Mouse (Mus musculus) liver (tissue): ENCODE results near the gene Slc13a1.

Source experiments
- DNase-seq: peaks from one replicate; pipeline ENCODE4 v3.0.0-alpha.2; 2020; ENCODE audit warnings: mixed read lengths

The Slc13a1 gene

GRCm38 (mm10) chr6:24072804-24073203 is 95.1 kb downstream of the Slc13a1 start:
- no peak for DNase-seq

- DNase-seq: no peak
These were observed 108.1 kb downstream of the Slc13a1 start for GRCm38 (mm10) chr6:24059754-24060153.

GRCm38 (mm10) chr6:24055086-24055485 is 112.8 kb downstream of the Slc13a1 start:
- no peak for DNase-seq

- DNase-seq: no peak
These were observed 113.7 kb downstream of the Slc13a1 start for GRCm38 (mm10) chr6:24054086-24054710.

- DNase-seq: no peak
These were observed 120.7 kb downstream of the Slc13a1 start for GRCm38 (mm10) chr6:24047014-24047770.

- DNase-seq: no peak
These were observed 124.4 kb downstream of the Slc13a1 start for GRCm38 (mm10) chr6:24043496-24043895.
